In genomic region chr9:87882587-87882986, GRCm38 (mm10) we compare ENCODE assay signal across 24 mouse cellular contexts.
"Had no signal": no experiment of that assay in that cellular context is flagged by ENCODE, and none has a peak within 500 bp of the region (broad histone marks: within the 10 kb centered on the region; RNA-seq: fewer than 3 reads in every experiment).

No protein-coding gene starts in this region.

- H3K9ac ChIP-seq: heart, embryonic 12.5 days; hindbrain, embryonic 13.5 days; hindbrain, embryonic 15.5 days; kidney, embryonic 15.5 days; limb, embryonic 13.5 days; limb, embryonic 15.5 days; liver, embryonic 12.5 days; liver, embryonic 14.5 days had no signal

- H3K4me1 ChIP-seq: heart, embryonic 10.5 days; heart, embryonic 12.5 days; hindbrain, embryonic 13.5 days; hindbrain, embryonic 15.5 days; kidney, embryonic 15.5 days; limb, embryonic 13.5 days; limb, embryonic 15.5 days; liver, embryonic 12.5 days had no signal

- H3K9me3 ChIP-seq: heart, embryonic 10.5 days; heart, embryonic 12.5 days; hindbrain, embryonic 13.5 days; hindbrain, embryonic 15.5 days; kidney, embryonic 15.5 days; limb, embryonic 13.5 days; limb, embryonic 15.5 days; liver, embryonic 12.5 days had no signal

- ATAC-seq: hindbrain, postnatal 0 days; intestine, embryonic 16.5 days; liver, embryonic 12.5 days had no signal

- H3K36me3 ChIP-seq: heart, embryonic 10.5 days; heart, embryonic 12.5 days; hindbrain, embryonic 13.5 days; hindbrain, embryonic 15.5 days; kidney, embryonic 15.5 days; limb, embryonic 13.5 days; limb, embryonic 15.5 days; liver, embryonic 12.5 days had no signal

- DNase-seq: gastrocnemius, postnatal 14 days; gastrocnemius, postnatal 36 days; heart, adult 18-20 months; heart, postnatal 10 days; kidney, adult 11 months; kidney, adult 2 months; kidney, adult 9 months; kidney, postnatal 14 days; kidney, postnatal 36 days; layer of hippocampus, adult 9-11 months; layer of hippocampus, postnatal 36 days; left cerebral cortex, postnatal 4 days had no signal

- H3K27me3 ChIP-seq: heart, embryonic 12.5 days; hindbrain, embryonic 13.5 days; hindbrain, embryonic 15.5 days; kidney, embryonic 15.5 days; limb, embryonic 15.5 days; liver, embryonic 12.5 days had no signal

- H3K4me3 ChIP-seq: heart, embryonic 10.5 days; heart, embryonic 12.5 days; hindbrain, embryonic 13.5 days; hindbrain, embryonic 15.5 days; kidney, embryonic 15.5 days; limb, embryonic 13.5 days; limb, embryonic 15.5 days; liver, embryonic 12.5 days had no signal

- H3K27ac ChIP-seq: heart, embryonic 10.5 days; hindbrain, embryonic 13.5 days; hindbrain, embryonic 15.5 days; hindbrain, postnatal 0 days; kidney, embryonic 15.5 days; kidney, postnatal 0 days; limb, embryonic 13.5 days; limb, embryonic 15.5 days; liver, embryonic 12.5 days; liver, embryonic 14.5 days had no signal

- H3K4me2 ChIP-seq: heart, embryonic 12.5 days; hindbrain, embryonic 13.5 days; hindbrain, embryonic 15.5 days; kidney, embryonic 15.5 days; limb, embryonic 13.5 days; limb, embryonic 15.5 days; liver, embryonic 12.5 days had no signal
